Mouse (Mus musculus) testis, postnatal 14 days (tissue): ENCODE results near the gene Nf2.

Experiments
- DNase-seq: peaks from one replicate; pipeline ENCODE4 v3.0.0; 2021; ENCODE audit warnings: low spot score

The Nf2 gene

GRCm38 (mm10) chr11:4849258-4849943, at the start of gene Nf2:
Nf2 (minus strand) TSS chr11:4849536.
- DNase-seq, result peak; percentile 99

DNA sequence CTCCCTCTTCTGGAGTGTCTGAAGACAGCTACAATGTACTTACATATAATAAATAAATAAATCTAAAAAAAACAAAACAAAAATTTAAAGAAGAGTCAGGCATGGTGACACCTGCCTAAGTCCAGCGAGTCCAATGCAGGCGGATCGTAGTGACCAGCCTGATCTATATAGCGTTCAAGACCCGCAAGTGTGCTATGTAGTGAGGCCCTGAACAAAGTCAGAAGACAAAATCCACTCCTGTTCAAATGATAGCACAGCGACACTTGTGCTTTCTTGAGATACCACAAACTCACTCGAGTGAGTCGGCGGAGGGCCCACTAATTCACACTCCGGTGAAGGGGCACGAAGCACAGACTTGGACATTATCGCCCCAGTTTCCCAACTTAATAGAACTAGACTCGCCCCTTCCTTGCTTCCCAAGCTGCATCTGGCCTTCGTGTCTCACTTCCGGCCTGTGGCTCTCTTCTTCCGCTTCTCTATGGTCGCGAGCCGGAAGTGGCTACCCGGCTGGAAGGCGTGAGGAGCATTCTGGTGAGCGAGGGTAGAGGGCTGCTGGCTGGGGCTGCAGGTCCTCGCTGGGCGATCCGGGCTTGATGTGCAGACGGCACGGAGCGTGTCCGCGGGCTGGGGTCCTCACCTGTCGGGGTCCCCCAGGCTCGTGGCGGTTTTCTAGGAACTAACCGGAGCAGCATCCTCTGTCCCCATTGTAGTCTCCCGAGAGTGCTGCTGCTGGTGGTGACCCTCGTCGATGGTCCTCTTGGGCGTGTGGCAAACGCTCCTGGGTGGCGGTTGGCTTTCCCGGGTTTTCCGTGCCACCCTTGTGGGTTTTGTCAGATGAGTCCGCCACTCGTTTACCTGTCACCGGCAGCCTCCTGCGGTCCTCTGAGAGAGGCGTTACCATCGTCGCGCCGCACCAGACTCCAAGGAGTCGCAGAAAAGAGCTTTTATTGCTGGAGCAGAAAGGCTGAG, 45.8 kb upstream of the Nf2 start, which contains the start of gene Thoc5:
Thoc5 (plus strand) TSS at position 473 of the 969 bp plus-strand sequence.
- DNase-seq, result peak; percentile 86

GRCm38 (mm10) chr11:4886987-4887386, 37.7 kb upstream of the Nf2 start:
- DNase-seq, result no peak

- no peak for DNase-seq
These were observed 36.1 kb upstream of the Nf2 start for GRCm38 (mm10) chr11:4885385-4885903.

DNA sequence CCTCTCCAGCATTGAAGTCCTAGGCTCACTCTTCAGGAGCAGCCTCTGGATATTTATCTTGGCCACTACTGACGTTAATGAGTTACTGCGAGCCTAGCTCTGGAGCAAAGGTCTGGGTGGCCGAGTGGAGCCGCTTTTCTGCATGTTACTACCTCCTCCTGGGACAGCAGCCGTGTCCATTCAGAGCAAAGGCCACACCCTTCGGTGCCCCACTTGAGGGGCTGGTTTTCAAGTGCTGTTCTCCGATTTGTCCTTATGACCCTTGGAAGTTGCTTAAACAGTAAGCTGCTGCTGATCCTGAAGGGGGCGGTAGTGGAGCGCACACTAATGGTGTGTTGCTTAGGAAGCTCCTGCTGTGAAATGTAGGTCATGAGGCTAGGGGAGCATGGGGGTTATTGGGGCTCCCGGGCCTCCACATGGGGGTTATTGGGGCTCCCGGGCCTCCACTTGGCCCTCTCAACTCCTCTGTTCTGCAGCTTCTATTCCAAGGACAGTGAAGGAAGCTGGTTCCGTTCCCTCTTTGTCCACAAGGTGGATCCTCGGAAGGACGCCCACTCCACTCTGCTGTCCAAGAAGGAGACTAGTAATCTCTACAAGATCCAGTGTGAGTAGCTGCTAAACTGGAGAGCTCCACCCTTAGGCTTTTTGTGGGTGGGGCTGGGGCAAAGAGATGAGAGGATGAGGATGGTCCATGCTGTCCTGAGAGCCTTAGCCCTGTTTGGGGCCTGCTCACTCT, 33.7 kb upstream of the Nf2 start:
- no peak for DNase-seq

- DNase-seq, result no peak
These were observed 31.8 kb upstream of the Nf2 start for GRCm38 (mm10) chr11:4881087-4881486.

GRCm38 (mm10) chr11:4874551-4874950, 25.2 kb upstream of the Nf2 start:
- DNase-seq, result no peak

DNA sequence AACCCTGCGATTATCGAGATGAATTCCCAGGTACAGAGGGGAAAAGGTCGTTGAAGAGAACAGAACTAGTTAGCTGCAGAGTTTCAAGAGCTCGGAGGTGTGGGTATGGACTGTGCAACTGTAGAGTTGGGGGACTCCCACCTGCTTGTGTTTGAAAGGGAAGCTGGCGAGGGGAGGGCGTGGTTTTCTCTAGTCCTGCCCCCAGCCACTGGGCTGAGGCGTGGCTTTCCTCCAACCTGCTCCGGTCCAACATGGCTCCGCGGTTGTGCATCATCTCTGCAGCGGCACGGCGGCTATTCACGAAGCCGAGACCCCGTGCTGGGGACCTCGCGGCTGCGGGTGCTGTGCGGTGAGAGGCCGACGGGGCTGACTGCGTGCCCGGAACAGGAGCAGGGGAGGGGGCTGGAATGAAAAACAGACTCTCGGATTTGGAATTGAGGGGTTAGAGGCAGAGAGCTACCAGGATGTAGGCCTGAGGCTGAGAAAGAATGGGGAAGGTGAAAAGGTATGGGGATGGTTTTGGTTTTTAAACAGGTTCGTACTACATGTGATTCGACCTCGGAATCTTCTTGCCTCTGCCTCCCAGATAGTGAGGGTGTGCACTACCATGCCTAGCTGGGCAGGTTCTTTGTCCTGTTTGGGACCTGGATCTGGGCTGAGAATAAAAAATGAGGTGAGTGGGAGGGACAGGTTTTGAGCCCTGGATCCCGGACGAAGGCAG, 24.6 kb upstream of the Nf2 start, which contains the start of gene Nipsnap1:
Nipsnap1 (plus strand) TSS at position 197 of the 721 bp plus-strand sequence.
- peak; percentile 73 for DNase-seq

DNA sequence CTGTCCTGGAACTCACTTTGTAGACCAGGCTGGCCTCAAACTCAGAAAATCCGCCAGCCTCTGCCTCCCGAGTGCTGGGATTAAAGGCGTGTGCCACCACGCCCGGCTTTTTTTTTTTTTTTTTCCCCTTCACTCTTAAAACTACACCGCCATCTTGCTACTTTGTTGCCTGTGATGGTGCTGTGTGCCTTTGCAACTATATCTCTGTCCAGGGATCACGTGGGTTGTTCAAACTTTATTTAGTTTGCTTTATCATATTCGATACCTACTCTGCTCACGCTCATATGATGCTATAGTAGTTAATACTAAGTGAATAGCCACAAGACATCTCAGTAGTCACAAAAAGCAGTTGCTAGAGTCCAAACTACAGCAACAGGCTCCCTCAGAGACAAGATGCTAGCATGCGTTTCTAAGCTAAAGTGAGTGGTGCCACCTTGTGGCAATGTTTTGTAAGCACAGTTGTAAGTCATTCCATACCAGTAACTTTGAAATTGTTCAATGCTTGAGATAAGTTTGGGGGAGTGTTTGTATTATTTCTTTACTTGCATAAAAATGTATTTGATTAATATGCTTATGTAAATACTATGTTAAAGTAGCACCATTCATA, 16.4 kb upstream of the Nf2 start:
- DNase-seq, result peak; percentile 57

- no peak for DNase-seq
These were observed 13.4 kb upstream of the Nf2 start for GRCm38 (mm10) chr11:4862730-4863129.

- no peak for DNase-seq
These were observed 12.7 kb upstream of the Nf2 start for GRCm38 (mm10) chr11:4861816-4862604.

DNA sequence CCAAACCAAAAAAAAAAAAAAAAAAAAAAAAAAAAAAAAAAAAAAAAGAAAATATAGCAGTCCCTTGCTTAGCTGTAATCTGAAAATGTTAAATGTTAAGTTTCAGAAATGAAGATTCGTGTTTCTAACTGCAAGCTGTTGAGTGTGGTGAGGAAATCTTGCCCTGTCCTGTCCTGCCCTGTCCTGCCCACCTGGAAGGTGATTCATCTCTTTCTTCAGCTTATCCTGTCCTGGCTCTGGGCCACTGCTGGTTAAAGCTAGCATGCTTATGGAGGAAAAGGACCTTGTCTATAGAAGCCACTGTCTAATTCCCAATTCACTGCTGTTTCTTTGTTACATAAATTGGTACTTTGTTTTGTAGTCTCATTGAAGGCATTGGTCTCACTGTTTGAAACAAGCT, 11.7 kb upstream of the Nf2 start:
- no peak for DNase-seq

DNA sequence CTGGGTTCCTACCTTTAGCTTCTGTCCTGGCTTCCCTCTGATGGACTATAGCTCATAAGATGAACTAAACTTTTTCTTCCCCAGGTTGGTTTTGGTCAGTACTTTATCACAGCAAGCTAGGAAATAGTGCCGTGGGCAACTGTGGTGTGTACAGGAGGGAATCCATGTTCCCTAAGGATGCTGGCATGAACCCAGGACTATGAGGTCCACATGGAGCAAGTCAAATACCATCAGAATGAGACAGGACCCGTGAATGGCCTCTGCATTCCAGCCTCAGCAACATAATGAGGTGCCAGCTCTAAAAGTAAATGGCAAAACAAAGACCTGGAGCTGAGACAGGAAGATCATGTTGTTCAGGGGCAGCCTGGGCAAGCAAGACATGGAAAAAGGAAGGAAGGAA, 9.1 kb upstream of the Nf2 start:
- no peak for DNase-seq

GRCm38 (mm10) chr11:4854181-4854580, 4.8 kb upstream of the Nf2 start:
- DNase-seq, result no peak

GRCm38 (mm10) chr11:4853021-4853420, 3.7 kb upstream of the Nf2 start:
- no peak for DNase-seq

- no peak for DNase-seq
These were observed 1.1 kb upstream of the Nf2 start for GRCm38 (mm10) chr11:4850404-4850803.

DNA sequence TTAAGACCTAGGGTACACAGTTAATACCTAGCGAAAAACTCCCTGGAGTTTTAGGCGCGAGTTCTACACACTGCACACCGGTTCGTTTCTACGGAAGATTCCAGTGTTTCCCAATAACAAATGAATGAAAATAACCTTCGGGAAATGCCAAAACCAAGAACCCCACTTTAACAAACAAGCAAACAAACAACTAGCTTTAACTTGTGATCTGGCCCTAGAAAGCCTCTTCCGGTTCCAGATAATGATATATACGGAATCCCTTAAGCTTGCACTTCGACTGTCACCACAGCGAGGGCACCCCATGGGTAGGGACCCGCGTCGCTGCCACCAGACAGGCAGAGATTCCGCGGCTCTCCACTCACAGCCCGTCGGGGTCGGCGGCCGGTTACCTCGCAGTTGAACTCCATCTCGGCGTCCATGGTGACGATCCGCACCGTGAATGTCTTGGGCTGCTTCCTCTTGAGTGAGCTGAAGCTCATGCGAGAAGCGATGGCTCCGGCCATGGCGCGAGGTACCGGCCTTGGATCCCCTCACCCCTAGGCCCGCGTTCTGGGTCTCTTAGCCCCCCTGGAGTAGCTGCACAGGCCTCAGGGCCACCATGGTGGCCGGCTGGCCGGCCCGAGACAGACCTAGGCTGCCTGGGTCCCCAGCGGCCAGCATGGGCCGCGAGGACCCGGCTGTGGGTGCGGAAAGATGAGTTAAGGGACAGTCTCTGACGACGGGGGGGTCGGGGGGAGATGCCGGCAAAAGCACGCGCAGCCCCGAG, 670 bp downstream of the Nf2 start:
- peak; percentile 70 for DNase-seq

DNA sequence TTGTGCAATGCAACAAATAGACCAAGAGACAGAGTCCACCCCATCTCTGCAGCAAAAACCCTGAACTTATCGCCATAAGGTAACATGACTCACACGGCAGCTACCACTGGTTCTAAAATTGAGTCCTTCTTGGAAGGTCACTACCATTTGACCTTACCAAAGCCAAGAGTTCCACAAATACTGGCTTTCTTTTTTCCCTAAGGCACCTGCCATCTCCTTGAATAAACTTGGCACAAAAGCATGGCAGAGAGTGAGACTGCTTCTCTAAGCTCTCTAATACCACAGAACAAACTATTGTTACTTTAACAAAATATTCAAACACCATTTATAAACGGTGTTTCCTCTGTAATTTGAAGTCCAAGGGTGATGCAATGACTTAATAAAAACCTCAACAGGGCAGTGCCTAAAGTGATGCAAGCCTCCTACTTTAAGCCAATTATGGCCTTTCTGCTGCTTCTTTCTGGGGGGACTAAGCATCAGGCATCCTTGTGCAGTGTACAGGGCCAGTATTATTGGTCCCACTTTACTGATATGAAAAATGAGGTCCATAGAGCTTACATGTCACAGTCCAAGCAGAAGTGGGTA, 8.3 kb downstream of the Nf2 start:
- DNase-seq, result no peak

DNA sequence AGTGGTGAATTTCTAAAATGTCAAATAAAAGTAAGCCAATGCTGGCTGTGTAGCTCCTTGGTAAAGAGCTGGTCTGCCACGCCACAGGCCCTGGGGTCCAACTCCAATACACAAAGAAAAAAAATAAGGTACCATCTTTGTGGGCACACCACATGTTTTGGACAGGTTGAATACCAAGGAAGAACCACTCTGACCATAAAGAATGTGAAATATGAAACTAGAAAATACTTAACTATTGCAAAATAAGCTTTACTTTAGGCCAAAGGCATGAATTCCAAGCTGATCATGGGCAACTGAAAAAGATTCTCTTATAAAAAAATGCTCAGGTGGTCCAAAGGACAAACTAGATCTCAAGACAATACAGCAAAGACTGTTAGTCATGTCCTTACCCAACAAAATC, 11.1 kb downstream of the Nf2 start:
- DNase-seq, result no peak
